In genomic region chr1:159396515-159396914, GRCm38 (mm10) we compare ENCODE assay signal across 8 mouse cellular contexts.
DNase-seq lines count a peak whose midpoint lies in the region; ATAC-seq and TF ChIP-seq lines count a peak whose summit lies in the region.

No protein-coding gene starts in this region.

- no peak overlapping the region for H3K9ac ChIP-seq in forebrain, embryonic 16.5 days (replicated peaks; ENCODE audit: low read depth, low read length)
- H3K9ac ChIP-seq in hindbrain, postnatal 0 days (replicated peaks; ENCODE audit: low read length): no peak overlapping the region
- no peak overlapping the region for H3K9ac ChIP-seq in limb, embryonic 14.5 days (ENCODE audit: low read depth, low read length, severe bottlenecking)

- TF ChIP-seq CTCF in hindbrain, postnatal 0 days (IDR thresholded peaks at IDR 0.05; ENCODE audit: low read depth): peak; percentile 88

- H3K27ac ChIP-seq in forebrain, embryonic 16.5 days (ENCODE audit: low read length): no peak overlapping the region
- H3K27ac ChIP-seq in hindbrain, postnatal 0 days: no peak overlapping the region
- no peak overlapping the region for H3K27ac ChIP-seq in limb, embryonic 14.5 days (replicated peaks; ENCODE audit: low read depth, low read length)

- ATAC-seq in forebrain, embryonic 16.5 days: peak; percentile 66
- peak; percentile 64 for ATAC-seq in hindbrain, postnatal 0 days
- no peak for ATAC-seq in limb, embryonic 14.5 days (ENCODE audit: low FRiP score, low read depth)

- H3K4me3 ChIP-seq in forebrain, embryonic 16.5 days (replicated peaks; ENCODE audit: low read length): peak overlapping the region; percentile 16; the same call in 1 of the 2 replicates
- H3K4me3 ChIP-seq in hindbrain, postnatal 0 days (ENCODE audit: low read length): no peak overlapping the region
- H3K4me3 ChIP-seq in limb, embryonic 14.5 days (replicated peaks; ENCODE audit: low read length): 0 out of 2 replicates have a peak overlapping the region, but pooled peaks have one; percentile 11

- peak; percentile 7 to 48 for DNase-seq in spleen, postnatal 10 days (ENCODE audit: low spot score in 2 of 2)
- DNase-seq in spleen, postnatal 36 days (ENCODE audit: low spot score in 2 of 2): no peak
- peak; percentile 27 to 61 for DNase-seq in cerebellum, adult 18-20 months
- peak; percentile 80 for DNase-seq in hindbrain, postnatal 0 days (ENCODE audit: low spot score)
- peak; percentile 59 for DNase-seq in limb, embryonic 14.5 days (ENCODE audit: low spot score)
- peak; percentile 53 for DNase-seq in naive thymus-derived CD4-positive, alpha-beta T cell, adult 2 months (ENCODE audit: low read depth)
- DNase-seq in thymus, postnatal 25 days: peak; percentile 43

- H3K36me3 ChIP-seq in forebrain, embryonic 16.5 days (ENCODE audit: control insufficient read depth, insufficient read depth): no peaks in the 10 kb centered on the region
- no peaks in the 10 kb centered on the region for H3K36me3 ChIP-seq in hindbrain, postnatal 0 days (ENCODE audit: insufficient read depth, low read length)
- no peaks in the 10 kb centered on the region for H3K36me3 ChIP-seq in limb, embryonic 14.5 days (ENCODE audit: control insufficient read depth, insufficient read depth, low read length)

- H3K27me3 ChIP-seq in forebrain, embryonic 16.5 days (replicated peaks; ENCODE audit: control insufficient read depth, insufficient read depth, low read length): 0 out of 2 replicates have a peak, but pooled peaks cover 3% of the 10 kb centered on the region
- H3K27me3 ChIP-seq in hindbrain, postnatal 0 days (ENCODE audit: insufficient read depth, low read length): no peaks in the 10 kb centered on the region
- H3K27me3 ChIP-seq in limb, embryonic 14.5 days (ENCODE audit: control insufficient read depth, insufficient read depth, low read length): no peaks in the 10 kb centered on the region; the same call in 1 of the 2 replicates

- H3K4me2 ChIP-seq in forebrain, embryonic 16.5 days (ENCODE audit: low read length): peak overlapping the region; percentile 49
- H3K4me2 ChIP-seq in hindbrain, postnatal 0 days (ENCODE audit: low read depth, low read length): peak overlapping the region; percentile 49
- H3K4me2 ChIP-seq in limb, embryonic 14.5 days (replicated peaks; ENCODE audit: low read depth, low read length, severe bottlenecking): peak overlapping the region; percentile 37

- H3K9me3 ChIP-seq in forebrain, embryonic 16.5 days (ENCODE audit: control insufficient read depth, low read length): no peaks in the 10 kb centered on the region
- H3K9me3 ChIP-seq in hindbrain, postnatal 0 days (ENCODE audit: low read length): no peaks in the 10 kb centered on the region
- H3K9me3 ChIP-seq in limb, embryonic 14.5 days (ENCODE audit: control insufficient read depth, low read length): no peaks in the 10 kb centered on the region

- H3K4me1 ChIP-seq in forebrain, embryonic 16.5 days (replicated peaks; ENCODE audit: control insufficient read depth, insufficient read depth, low read length): 0 out of 2 replicates have a peak, but pooled peaks cover 2% of the 10 kb centered on the region
- no peaks in the 10 kb centered on the region for H3K4me1 ChIP-seq in hindbrain, postnatal 0 days (ENCODE audit: insufficient read depth, low read length)
- H3K4me1 ChIP-seq in limb, embryonic 14.5 days (ENCODE audit: control insufficient read depth, insufficient read depth, low read length): peaks cover 8% of the 10 kb centered on the region

- no peak for TF ChIP-seq POLR2A in limb, embryonic 14.5 days (IDR thresholded peaks at IDR 0.05; ENCODE audit: borderline replicate concordance, extremely low read depth, insufficient read depth, insufficient read length)

- WGBS in forebrain, embryonic 16.5 days: 6% methylated on average over 9 of the region's 9 CpGs
- whole genome bisulfite sequencing in hindbrain, postnatal 0 days: 5% methylated on average over 9 of the region's 9 CpGs
- 4% methylated on average over 9 of the region's 9 CpGs for WGBS in limb, embryonic 14.5 days

Comparison
In these comparisons a context has a peak if more than half of its experiments do, and no peak if none do; other contexts are left out.
1. DNase-seq: peak in spleen, postnatal 10 days (2 of 2), cerebellum, adult 18-20 months (2 of 2), hindbrain, postnatal 0 days (single experiment), limb, embryonic 14.5 days (single experiment), naive thymus-derived CD4-positive, alpha-beta T cell, adult 2 months (single experiment) and thymus, postnatal 25 days (single experiment); none in spleen, postnatal 36 days (0 of 2).
2. Peak in every context shown above with its lines, with median percentiles within 50 percentile points of each other: H3K4me2 ChIP-seq.